Mouse (Mus musculus) B cell, adult 2 months (primary cell): ENCODE measurements at regions not wholly inside any gene's neighbourhood (a gene's known extent, or its start where the extent isn't known, plus 50 kb on each side); places are given as distances from the start of the nearest gene placed in this dataset.

Source experiments
- DNase-seq, 2 experiments: peaks; one replicate each; pipeline ENCODE4 v3.0.0; 2022

DNA sequence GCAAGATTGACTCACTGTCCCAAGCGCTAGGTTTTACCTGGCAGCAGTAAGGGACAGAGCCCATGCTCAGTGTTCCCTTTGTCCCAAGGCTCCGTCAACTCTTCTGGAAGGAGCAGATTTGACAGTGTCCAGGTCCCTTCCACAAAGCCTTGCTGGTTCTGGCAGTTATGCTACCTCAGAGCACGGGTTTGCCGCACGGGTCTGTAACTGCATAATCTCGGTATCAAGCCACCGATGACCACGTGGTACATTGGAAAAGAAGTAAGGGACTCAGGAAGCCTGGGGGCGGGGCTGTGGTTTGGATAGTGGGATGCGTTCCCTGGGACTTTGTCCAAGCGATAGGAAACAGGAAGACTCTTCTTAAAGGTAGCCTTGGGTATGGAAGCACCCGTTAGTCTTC is 319.3 kb downstream of the Mtx2 start:
- DNase-seq: no peak

DNA sequence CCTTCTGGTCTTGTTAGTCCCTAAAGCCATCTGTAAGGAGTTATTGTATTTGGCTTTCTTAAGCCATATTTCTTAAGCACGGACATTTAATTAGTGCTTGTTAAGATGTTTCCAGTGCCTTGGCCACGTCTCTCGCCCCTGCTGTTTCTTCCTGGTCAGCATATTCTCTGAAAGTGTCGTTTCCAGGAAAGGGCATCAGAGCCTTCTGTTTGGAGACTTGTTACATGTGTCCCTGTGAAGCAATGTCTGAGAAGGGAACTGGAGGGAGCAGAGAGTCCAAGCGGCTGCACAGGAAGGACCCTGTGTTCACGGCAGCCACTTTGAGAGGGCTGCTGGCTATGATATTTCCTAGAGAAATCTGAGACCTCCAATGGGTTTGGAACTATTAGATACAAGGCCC is 320.7 kb downstream of the Mtx2 start:
- DNase-seq: no peak

DNA sequence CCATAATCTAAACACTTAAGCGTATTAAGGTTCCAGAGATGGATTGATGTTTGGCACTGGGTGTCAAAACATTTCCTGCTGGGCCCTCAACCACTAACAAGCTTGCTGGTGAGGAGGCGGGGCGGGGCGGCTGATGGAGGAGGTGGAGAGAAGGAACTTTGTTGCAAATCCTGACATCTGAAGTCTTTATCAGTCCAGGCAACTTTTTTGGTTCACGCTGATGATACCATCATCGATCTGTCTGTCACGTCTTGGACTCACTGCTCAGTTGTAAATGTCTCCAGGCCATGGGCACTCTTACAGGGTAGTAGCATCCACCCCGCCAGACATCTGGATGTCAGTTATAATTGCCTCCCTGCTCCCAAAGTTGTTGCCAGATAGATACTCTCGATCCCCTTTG is 321.8 kb downstream of the Mtx2 start:
- DNase-seq: no peak

DNA sequence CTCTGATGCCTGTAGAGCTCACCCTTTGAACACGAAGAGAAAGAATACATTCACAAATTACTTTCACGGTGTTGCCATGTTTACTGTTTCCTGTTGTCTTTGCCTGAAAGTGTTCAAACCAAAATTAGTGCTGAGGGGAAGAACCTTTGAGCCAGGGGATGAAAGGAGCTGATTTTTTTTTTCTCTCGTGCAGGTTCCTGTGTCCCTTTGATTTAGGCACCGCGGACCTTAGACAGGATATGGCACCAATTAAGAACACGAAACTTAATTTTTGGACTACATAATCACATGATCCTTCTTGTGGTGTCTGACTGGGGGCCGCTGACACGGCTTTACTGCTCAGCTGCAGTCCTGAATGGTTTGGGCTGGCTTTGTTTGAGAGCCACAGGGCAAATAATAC is 322.4 kb downstream of the Mtx2 start:
- no peak for DNase-seq

DNA sequence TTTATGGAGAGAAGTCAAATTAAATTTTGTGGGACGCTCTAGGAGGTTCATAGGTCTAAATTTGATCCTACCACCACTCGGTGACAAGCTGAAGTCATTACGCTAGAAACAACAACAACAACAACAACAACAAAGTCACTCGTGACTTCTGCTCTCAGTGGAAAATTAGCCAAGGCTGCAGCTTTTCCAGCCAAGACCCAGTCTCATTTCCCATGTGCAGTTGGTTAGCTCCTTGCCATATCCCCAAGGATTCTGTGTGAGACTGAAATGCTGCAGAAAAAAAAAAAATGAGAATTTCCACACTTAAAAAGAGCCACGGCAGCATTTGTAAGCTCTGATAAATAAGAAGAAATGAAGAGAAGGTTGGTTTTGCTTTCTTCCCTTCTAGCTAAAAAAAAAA is 323.4 kb downstream of the Mtx2 start:
- DNase-seq: no peak

DNA sequence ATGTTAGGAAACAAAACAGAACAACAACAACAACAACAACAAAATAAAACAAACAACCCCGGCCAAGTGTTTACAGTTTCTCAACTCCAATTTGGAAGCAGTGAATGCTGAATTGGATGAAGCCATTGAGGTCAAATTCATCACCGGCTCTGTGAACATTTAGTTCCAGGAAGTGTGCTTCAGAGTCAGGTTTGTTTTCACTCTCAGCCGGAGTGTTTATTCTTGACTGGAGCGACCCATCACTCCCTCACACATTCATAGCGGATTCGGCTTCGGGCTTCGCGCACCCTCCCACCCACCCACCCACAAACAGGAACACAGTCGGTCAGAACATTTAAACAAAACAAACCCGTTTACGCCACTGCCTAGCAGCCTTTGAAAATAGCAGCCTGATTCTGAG is 324.0 kb downstream of the Mtx2 start:
- DNase-seq: no peak

DNA sequence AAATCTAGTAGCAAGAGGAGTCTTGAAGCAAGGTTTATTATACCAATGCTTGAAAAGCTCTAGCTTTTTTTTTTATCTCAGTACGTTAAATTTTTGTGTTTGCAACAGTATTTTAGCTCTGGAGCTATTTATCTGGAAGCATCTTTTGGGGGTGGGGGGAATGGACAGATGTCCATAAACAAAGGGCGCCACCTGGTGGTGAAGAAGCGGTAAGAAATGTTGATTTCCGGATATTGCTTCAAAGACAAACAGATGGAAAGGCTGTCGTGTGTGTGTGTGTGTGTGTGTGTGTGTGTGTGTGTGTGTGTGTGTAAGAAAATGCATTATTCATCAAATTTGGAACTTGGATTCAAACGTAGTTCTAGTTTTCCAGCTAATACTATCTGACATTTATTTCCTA is 325.4 kb downstream of the Mtx2 start:
- peak; percentile 52 to 55 for DNase-seq

DNA sequence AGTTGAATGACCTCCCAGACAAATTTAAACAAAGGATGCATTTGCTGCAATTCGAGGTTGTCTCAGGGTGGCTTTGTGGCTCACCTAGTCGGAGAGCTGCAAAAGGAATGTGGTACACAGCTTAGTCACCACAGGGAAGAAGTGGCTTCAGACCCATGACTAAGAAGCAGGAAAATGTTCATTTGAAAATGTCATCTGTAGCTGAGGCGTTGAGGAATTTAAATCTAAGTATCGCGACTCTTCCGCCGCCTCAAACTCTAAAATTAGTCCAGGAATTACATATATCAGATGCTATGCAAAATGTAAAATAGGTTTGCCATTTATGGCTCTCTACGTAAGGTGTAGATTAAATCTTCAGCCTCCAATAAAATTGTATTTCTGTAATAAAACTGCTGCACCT is 325.9 kb downstream of the Mtx2 start:
- DNase-seq: no peak

DNA sequence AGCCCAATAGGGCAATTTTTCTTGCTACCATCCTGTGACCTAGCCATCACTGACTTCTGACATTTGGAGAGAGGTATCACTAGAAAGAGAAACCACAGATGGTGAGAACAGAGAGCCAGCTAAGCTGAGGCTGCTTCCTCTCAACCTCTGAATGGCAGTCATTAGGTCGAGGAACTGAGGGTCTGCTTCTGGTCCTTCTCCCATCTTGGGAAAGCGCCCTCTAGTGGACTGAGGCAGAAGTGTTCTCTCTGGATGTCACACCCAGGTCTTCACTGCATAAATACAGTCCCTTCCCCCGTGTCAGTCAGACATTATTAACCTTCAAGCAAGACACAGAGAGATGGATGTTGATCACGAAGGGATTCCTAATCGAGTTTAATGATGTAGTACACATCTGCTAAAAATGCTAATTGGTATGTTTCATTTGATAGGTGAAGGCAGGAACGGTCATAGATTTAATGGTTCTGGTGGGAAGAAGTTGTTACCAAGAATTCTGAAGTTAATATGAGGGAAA is 326.9 kb downstream of the Mtx2 start:
- DNase-seq: peak; percentile 51 to 56

DNA sequence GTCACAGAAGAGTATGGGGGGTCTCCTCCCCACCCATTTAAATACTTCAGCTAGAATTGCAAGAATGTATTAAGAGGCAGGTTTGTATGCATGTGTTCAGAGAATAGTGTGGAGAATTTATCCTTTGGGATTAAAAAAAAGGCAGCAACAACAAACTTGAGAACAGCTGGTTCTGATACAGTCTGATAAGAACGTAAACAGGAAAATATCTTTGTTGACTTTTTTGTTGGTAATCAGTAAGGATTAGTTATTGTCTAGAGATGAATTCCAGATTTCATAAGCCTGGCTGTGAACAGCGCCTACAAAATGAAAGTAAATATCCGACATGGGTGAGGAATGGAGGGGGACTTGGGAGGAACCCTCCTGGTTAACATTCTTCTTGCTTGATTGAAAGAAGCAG is 328.8 kb downstream of the Mtx2 start:
- no peak for DNase-seq

DNA sequence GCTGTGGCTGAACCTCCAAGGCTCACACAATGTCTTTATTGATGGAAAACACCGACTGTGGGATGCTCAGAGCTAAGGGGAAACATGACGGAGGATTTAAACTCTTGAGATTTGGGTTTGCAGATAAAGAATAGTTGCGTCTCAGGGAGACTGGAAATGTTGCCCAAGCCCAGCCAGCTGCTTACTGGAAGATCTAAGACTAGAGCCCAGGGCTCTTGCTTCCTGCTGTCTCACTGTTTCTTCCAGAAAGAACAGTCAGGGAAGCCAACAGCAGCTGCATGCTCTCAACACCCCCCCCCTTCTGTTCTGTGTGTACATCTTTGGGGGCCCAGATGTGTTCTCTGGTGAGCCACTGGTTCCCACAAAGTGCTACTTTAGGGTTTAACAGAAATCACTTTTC is 333.0 kb downstream of the Mtx2 start:
- DNase-seq: no peak

DNA sequence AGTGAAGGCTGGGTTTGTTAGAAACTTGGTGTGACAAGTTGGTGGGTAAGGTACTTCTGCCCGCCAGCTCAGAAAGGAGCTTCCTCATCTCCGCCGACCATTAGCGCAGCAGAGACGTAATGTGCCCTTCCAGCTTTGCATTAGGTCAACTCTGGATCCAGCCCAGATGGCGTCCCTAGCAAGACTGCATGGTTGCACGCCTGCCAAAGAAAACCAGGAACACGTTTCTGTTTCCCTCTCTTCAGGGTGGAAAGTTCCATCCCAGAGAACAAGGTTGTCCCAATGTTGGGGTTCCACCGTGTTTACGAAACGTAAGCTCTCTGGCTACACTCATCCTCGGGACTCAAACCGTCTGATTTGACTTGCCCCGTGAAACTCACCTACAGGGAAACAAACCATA is 335.5 kb downstream of the Mtx2 start:
- no peak for DNase-seq

DNA sequence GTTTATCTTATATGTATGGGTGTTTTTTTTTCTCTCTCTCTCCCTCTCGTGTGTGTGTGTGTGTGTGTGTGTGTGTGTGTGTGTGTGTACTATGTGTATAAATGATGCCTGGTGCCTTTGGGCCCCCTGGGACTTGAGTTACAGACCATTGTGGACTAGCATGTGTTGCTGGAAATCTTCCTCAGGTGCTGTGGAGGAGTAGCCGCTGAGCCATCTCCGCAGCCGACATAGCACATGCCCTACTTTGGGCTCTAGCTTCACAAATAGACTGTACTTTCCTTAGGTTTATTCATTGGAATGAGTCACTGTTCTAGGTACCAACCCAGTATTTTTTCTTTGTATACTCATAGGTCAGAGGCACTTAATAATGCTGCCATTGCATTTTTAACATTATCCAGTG is 339.4 kb downstream of the Mtx2 start:
- no peak for DNase-seq

DNA sequence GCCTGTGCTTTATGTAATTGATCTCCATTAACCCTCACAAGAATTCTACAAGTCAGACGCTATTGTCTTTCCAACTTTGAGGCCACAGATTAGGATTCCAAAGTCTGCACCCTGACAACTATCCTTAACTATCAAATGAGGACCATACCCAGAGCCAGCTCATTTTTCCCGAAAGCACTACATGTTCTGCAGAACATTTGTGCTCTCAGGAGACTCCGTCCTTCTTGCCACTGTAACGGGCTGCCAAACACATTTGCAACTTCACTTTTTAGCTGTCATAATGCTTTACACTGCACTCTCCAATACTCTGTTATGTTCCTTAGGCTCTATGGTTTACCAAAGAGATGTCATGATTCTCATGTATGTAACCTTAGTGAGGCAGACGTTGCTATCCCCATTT is 350.7 kb downstream of the Mtx2 start:
- no peak for DNase-seq

DNA sequence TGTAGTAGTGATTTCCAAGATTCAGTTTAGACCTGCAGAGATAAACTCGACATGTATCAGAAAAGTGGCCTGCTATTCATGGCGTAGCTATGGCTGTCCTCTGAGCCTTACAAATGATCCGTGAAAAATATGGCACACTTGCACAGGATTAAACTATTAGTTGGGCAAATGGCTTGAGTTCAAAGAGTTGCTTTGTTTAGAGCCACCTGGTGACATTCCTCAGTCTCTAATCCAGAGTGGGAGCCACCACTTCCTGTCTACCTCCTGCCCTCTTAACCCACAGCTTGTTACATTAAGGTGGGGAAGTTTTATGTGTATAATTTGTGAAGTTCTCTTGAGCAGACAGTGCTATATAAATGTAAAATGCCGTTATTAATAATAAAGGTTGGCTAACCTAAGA is 357.7 kb downstream of the Mtx2 start:
- DNase-seq: no peak

DNA sequence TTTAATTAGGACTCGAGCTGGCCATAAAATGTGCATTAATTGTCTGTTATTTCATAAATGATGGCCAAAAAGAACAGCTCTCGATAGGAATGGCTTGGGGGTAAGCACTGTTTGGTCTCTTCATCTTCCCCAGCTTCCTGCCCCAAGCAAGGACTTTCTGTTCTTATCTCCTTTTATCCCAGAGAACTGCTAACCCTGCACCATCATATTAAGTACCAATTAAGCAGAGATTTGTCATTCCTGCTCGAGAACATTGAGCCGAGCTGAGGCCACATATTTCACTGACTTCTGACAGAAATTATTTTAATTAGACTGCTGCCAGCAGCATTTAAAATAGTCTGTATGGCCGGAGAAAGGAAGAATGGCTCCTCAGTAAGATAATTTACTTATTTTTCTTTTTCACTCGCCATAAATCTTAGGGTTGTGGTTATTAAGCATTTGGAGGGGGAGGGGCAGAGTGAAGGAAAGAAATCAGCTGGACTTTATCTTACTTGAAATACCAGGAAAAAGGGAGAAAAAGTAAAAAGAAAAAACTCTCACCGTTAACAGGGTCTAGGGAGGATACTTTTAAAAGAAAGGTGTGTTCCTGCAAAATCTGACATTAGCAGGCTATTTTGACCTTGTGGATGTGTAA is 377.1 kb downstream of the Mtx2 start:
- DNase-seq: no peak

DNA sequence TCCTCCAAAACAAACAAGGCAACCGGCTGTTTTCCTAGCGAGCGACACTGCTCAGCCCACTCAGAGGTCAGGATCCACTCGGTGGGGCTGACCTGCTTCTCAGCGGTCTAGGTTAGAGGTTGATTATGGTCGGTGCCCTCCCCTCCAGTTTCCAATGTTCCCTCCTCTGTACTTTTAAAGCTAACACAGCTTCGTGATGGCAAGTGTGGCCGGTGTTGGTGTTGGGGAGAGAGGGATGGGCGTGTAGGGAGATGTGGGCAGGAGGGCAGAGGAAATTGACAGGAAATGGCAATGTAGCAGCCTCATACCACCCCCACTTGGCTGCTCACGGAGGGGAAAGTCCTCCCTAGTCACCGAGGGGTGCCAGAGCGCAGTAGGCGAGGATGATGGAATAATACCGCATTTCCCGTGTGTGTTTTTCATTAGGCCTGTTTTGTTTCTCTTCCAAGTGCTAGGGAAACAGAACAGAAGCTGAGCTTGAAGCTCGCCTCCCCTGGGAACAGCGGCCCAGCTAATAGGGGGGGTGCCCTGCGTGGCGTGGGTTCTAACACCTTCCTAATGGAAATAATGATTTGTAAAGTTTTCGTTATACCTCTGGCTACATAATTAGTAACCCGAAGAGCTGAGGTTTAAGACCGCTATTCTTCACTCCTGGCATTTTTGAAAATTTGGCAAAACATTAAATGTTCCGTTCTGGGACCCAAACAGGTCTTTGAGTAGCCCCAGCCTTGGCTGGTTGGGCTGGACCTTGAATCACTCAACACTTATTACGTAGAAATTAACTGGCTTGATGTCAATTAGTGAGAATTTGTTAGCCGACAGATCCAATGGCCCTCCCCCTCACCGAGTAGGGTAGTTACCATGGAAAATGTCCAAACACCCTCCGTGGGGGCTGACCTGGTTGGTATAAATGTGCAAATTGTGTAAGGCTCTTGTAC is 383.5 kb downstream of the Mtx2 start:
- no peak for DNase-seq

DNA sequence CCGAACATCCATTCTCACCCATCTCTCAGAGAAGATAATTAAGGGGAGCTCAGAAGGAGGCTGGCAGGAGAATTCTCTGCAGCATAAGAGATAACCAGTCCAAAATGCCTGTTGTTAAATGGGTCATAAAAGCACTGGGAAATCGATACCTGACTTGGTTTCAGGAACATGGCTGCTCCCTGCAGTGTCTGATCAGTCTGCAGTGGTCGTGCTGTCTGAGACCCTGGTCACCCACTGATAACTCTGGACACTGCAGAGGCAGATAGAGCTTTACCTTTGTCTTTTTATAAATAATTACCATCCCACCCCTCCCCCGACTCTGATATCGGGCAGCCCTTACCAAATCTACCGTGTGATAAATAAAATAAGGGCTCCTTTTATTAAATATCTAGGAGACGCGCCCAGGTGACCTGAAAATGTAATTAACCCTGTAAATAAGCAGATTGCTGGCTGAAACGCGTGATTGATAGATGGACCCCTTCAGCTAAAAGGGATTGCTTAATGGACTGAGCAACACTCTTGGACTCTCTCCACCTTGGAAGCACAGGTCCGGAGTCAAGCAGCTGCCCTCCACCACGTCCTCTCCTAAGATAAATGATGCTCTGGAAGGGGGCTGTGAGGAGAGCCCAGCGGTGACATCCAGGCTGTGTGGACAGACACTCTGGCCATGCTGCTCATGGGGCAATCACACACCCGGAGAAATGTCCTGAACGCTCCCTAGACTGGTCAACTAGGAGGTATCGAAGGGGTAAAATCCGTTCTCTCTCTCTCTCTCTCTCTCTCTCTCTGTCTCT is 384.4 kb downstream of the Mtx2 start:
- DNase-seq: no peak

DNA sequence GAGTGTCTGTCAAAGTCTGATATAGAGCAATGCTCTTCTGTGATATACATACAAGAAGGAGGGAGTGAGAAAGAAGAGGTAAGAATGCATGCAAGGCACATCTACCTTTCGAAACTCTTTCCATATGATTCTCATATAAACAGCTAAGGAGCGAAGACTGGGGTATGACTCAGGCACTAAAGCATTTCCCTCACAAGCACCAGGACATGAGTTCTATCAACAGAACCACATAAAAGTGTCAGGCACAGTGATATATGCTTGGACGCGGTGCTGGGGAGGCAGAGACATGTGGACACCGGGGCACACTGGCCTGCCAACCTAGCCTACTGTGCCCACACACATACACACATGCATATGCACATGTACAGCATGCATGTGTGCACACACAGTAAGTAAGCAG is 391.3 kb downstream of the Mtx2 start:
- no peak for DNase-seq

DNA sequence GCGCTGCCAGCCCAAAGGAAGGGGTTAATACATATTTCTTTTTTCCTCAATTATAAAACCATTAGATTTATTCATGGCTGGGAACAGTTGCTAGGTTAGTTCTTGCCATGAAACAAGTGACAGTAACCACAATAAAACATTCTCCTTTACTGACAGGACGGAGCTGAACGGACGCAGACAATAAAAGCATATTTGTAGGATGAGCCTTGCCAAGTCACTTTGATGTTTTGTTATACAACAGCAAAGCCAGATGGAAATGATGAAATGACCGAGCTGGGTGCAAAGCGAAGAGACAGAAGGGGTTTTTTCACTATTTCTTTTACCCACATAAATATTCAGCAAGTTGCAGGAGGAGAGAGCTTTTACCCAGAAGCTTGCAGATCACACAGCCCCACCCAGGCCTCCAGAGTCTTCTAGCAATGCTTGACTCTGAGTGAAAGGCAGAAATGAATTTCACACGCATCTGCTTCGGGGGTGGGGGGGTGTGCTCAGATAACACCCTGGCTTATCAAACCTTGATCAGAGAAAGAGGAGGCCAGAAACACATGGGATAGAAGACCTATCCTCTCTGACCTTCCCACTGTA is 395.3 kb downstream of the Mtx2 start:
- DNase-seq: no peak

DNA sequence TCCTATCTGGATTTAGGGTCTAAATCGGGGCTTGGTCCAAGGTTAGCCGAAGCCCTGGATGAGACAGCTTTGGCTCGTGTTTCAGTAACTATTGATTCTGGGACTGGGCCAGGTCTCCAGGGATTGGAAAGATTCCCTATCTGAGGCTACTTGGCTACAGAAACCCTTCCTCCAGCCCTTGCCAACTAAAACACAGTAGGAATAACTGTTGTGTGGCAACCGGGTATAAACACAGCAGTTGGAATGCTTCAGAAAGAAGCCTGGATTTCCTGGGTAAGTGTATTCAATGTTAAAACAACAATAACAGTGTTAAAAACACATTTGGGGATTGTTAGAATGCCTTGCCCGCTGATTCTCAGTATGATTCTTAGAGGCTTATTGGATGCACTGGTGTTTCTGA is 398.8 kb downstream of the Mtx2 start:
- DNase-seq: no peak

DNA sequence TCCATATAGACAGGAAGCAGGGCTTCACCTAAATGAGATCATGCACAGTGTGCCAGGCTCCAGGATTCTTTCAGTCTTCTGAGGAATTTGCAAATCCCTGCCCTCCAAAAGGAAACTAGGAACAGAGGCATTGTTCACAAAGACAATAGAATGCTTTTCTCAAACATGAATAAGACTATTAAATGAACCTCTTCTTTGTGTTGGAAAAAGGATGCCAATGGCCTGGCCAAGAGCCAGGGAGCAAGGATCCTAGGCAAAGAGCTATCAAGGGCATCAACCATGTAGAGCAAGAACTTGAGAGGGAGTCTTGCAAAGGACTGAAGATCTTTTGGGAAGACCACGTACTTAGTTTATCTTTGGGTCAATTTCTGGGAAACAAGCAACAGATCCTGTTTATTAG is 415.4 kb downstream of the Mtx2 start:
- DNase-seq: no peak
